Mouse (Mus musculus): ENCODE results near the gene Trim29.

The Trim29 gene

GRCm38 (mm10) chr9:43313805-43314204 lies 3.2 kb downstream of the Trim29 start:
- no peak for DNase-seq (ENCODE audit: low read depth)

- DNase-seq (ENCODE audit: low read depth), result no peak
These were observed 4.8 kb downstream of the Trim29 start for GRCm38 (mm10) chr9:43315320-43315950.

- DNase-seq (ENCODE audit: low read depth), result no peak
These were observed 5.8 kb downstream of the Trim29 start for GRCm38 (mm10) chr9:43316466-43316865.

- DNase-seq (ENCODE audit: low read depth), result no peak
These were observed 8.0 kb downstream of the Trim29 start for GRCm38 (mm10) chr9:43318661-43319060.

- no peak for DNase-seq (ENCODE audit: low read depth)
These were observed 11.3 kb downstream of the Trim29 start for GRCm38 (mm10) chr9:43321951-43322350.

- no peak for DNase-seq (ENCODE audit: low read depth)
These were observed 12.0 kb downstream of the Trim29 start for GRCm38 (mm10) chr9:43322666-43323065.

GRCm38 (mm10) chr9:43325486-43325885 lies 14.8 kb downstream of the Trim29 start:
- no peak for DNase-seq (ENCODE audit: low read depth)

GRCm38 (mm10) chr9:43326015-43326631 lies 15.5 kb downstream of the Trim29 start:
- DNase-seq (ENCODE audit: low read depth), result no peak

GRCm38 (mm10) chr9:43327182-43328129 lies 16.8 kb downstream of the Trim29 start:
- no peak for DNase-seq (ENCODE audit: low read depth)

GRCm38 (mm10) chr9:43330426-43330825 lies 19.8 kb downstream of the Trim29 start:
- no peak for DNase-seq (ENCODE audit: low read depth)

GRCm38 (mm10) chr9:43331476-43332471 lies 21.1 kb downstream of the Trim29 start:
- no peak for DNase-seq (ENCODE audit: low read depth)

- no peak for DNase-seq (ENCODE audit: low read depth)
These were observed 23.8 kb downstream of the Trim29 start for GRCm38 (mm10) chr9:43334476-43334875.

GRCm38 (mm10) chr9:43337636-43338035 lies 27.0 kb downstream of the Trim29 start:
- DNase-seq (ENCODE audit: low read depth), result no peak

- no peak for DNase-seq (ENCODE audit: low read depth)
These were observed 27.4 kb downstream of the Trim29 start for GRCm38 (mm10) chr9:43338067-43338466.

GRCm38 (mm10) chr9:43339614-43340020 lies 29.0 kb downstream of the Trim29 start:
- peak; percentile 12 for DNase-seq (ENCODE audit: low read depth)

- DNase-seq (ENCODE audit: low read depth), result no peak
These were observed 39.4 kb downstream of the Trim29 start for GRCm38 (mm10) chr9:43350089-43350488.

- no peak for DNase-seq (ENCODE audit: low read depth)
These were observed 40.4 kb downstream of the Trim29 start for GRCm38 (mm10) chr9:43351015-43351414.

- DNase-seq (ENCODE audit: low read depth), result no peak
These were observed 46.4 kb downstream of the Trim29 start for GRCm38 (mm10) chr9:43357011-43357410.

- DNase-seq (ENCODE audit: low read depth), result no peak
These were observed 48.1 kb downstream of the Trim29 start for GRCm38 (mm10) chr9:43358591-43359323.

GRCm38 (mm10) chr9:43368781-43369180 lies 58.1 kb downstream of the Trim29 start:
- DNase-seq (ENCODE audit: low read depth), result no peak

GRCm38 (mm10) chr9:43383871-43384270 lies 73.2 kb downstream of the Trim29 start:
- DNase-seq (ENCODE audit: low read depth), result no peak
